Mouse (Mus musculus): Measurements from ENCODE around the gene Tcf7l2. TPM values are rescaled to one million over a fixed set of nuclear protein-coding genes. Genes with fewer than 3 reads are reported as not detected.

Tcf7l2 gene
- polyA plus RNA-seq, 2 experiments = 7.8 to 18.4 TPM

- no peak for TF ChIP-seq CTCF (IDR thresholded peaks at IDR 0.05; ENCODE audit: low read depth)
- TF ChIP-seq EP300 (IDR thresholded peaks at IDR 0.05; ENCODE audit: low read depth) = no peak
- H3K27me3 ChIP-seq (ENCODE audit: control insufficient read depth, insufficient read depth, low read length) = no peaks in the 10 kb centered on the region
- H3K27ac ChIP-seq = no peak overlapping the region
- H3K4me3 ChIP-seq (ENCODE audit: insufficient read depth in 1 of 2, low read depth in 2 of 2, low read length in 2 of 2) = no peak overlapping the region
- no peaks in the 10 kb centered on the region; a peak in 1 of 4 replicates for H3K4me1 ChIP-seq (replicated peaks; ENCODE audit: control insufficient read depth in 2 of 2, insufficient read depth in 2 of 2, low read length in 1 of 2)
- ATAC-seq (ENCODE audit: insufficient read depth) = no peak
- no peak overlapping the region for H3K4me2 ChIP-seq (ENCODE audit: low read depth)
- 56% methylated on average over 6 of the region's 6 CpGs for WGBS (ENCODE audit: insufficient replicate concordance)
- no peaks in the 10 kb centered on the region for H3K36me3 ChIP-seq (replicated peaks; ENCODE audit: control insufficient read depth, insufficient read depth, low read depth)
- DNase-seq (ENCODE audit: low read depth in 3 of 3, low spot score in 3 of 3) = no peak
- H3K9ac ChIP-seq (replicated peaks) = no peak overlapping the region
- H3K9me3 ChIP-seq (ENCODE audit: control insufficient read depth, low read length) = no peaks in the 10 kb centered on the region
These were observed 15.8 kb downstream of the Tcf7l2 start for GRCm38 (mm10) chr19:55757403-55757802.

- Histone ChIP-seq H3K4me3 (ENCODE audit: insufficient read depth in 1 of 2, low read depth in 2 of 2, low read length in 2 of 2) (no peak overlapping the region), H3K4me1 (replicated peaks; ENCODE audit: control insufficient read depth in 2 of 2, insufficient read depth in 2 of 2, low read length in 1 of 2) (no peaks in the 10 kb centered on the region; a peak in 1 of 4 replicates), H3K27ac (no peak overlapping the region), H3K27me3 (ENCODE audit: control insufficient read depth, insufficient read depth, low read length) (no peaks in the 10 kb centered on the region), H3K4me2 (ENCODE audit: low read depth) (no peak overlapping the region), H3K36me3 (replicated peaks; ENCODE audit: control insufficient read depth, insufficient read depth, low read depth) (no peaks in the 10 kb centered on the region), H3K9me3 (ENCODE audit: control insufficient read depth, low read length) (no peaks in the 10 kb centered on the region), H3K9ac (replicated peaks) (no peak overlapping the region)
- TF ChIP-seq EP300 (IDR thresholded peaks at IDR 0.05; ENCODE audit: low read depth) = no peak
- no peak for TF ChIP-seq CTCF (IDR thresholded peaks at IDR 0.05; ENCODE audit: low read depth)
- DNase-seq (ENCODE audit: low read depth in 3 of 3, low spot score in 3 of 3) (no peak), ATAC-seq (ENCODE audit: insufficient read depth) (no peak)
These were observed 16.5 kb downstream of the Tcf7l2 start for GRCm38 (mm10) chr19:55758158-55758557.

GRCm38 (mm10) chr19:55759006-55759405 lies 17.4 kb downstream of the Tcf7l2 start:
- 72% methylated on average over 9 of the region's 9 CpGs for WGBS (ENCODE audit: insufficient replicate concordance)
- Histone ChIP-seq H3K9me3 (ENCODE audit: control insufficient read depth, low read length) (no peaks in the 10 kb centered on the region), H3K9ac (replicated peaks) (no peak overlapping the region), H3K4me3 (ENCODE audit: insufficient read depth in 1 of 2, low read depth in 2 of 2, low read length in 2 of 2) (no peak overlapping the region), H3K4me1 (replicated peaks; ENCODE audit: control insufficient read depth in 2 of 2, insufficient read depth in 2 of 2, low read length in 1 of 2) (no peaks in the 10 kb centered on the region; a peak in 1 of 4 replicates), H3K27ac (no peak overlapping the region), H3K27me3 (ENCODE audit: control insufficient read depth, insufficient read depth, low read length) (no peaks in the 10 kb centered on the region), H3K36me3 (replicated peaks; ENCODE audit: control insufficient read depth, insufficient read depth, low read depth) (no peaks in the 10 kb centered on the region), H3K4me2 (ENCODE audit: low read depth) (no peak overlapping the region)
- no peak for TF ChIP-seq EP300 (IDR thresholded peaks at IDR 0.05; ENCODE audit: low read depth)
- no peak for TF ChIP-seq CTCF (IDR thresholded peaks at IDR 0.05; ENCODE audit: low read depth)
- no peak for ATAC-seq (ENCODE audit: insufficient read depth)
- no peak for DNase-seq (ENCODE audit: low read depth in 3 of 3, low spot score in 3 of 3)

GRCm38 (mm10) chr19:55761086-55761485 lies 19.5 kb downstream of the Tcf7l2 start:
- Histone ChIP-seq H3K4me2 (ENCODE audit: low read depth) (no peak overlapping the region), H3K9ac (replicated peaks) (no peak overlapping the region), H3K27ac (no peak overlapping the region), H3K36me3 (replicated peaks; ENCODE audit: control insufficient read depth, insufficient read depth, low read depth) (no peaks in the 10 kb centered on the region), H3K9me3 (ENCODE audit: control insufficient read depth, low read length) (no peaks in the 10 kb centered on the region), H3K4me3 (ENCODE audit: insufficient read depth in 1 of 2, low read depth in 2 of 2, low read length in 2 of 2) (no peak overlapping the region), H3K27me3 (ENCODE audit: control insufficient read depth, insufficient read depth, low read length) (no peaks in the 10 kb centered on the region), H3K4me1 (replicated peaks; ENCODE audit: control insufficient read depth in 2 of 2, insufficient read depth in 2 of 2, low read length in 1 of 2) (no peaks in the 10 kb centered on the region; a peak in 1 of 4 replicates)
- DNase-seq (ENCODE audit: low read depth in 3 of 3, low spot score in 3 of 3) = no peak
- no peak for TF ChIP-seq EP300 (IDR thresholded peaks at IDR 0.05; ENCODE audit: low read depth)
- no peak for TF ChIP-seq CTCF (IDR thresholded peaks at IDR 0.05; ENCODE audit: low read depth)
- ATAC-seq (ENCODE audit: insufficient read depth) = no peak
- WGBS (ENCODE audit: insufficient replicate concordance) = 52% methylated on average over 5 of the region's 5 CpGs

GRCm38 (mm10) chr19:55762187-55762586 lies 20.6 kb downstream of the Tcf7l2 start:
- no peak for TF ChIP-seq CTCF (IDR thresholded peaks at IDR 0.05; ENCODE audit: low read depth)
- TF ChIP-seq EP300 (IDR thresholded peaks at IDR 0.05; ENCODE audit: low read depth) = no peak
- H3K4me1 ChIP-seq (replicated peaks; ENCODE audit: control insufficient read depth in 2 of 2, insufficient read depth in 2 of 2, low read length in 1 of 2) = peaks cover 0 to 2% of the 10 kb centered on the region in 2 experiments; a peak in 1 of 4 replicates
- no peaks in the 10 kb centered on the region for H3K9me3 ChIP-seq (ENCODE audit: control insufficient read depth, low read length)
- no peak overlapping the region for H3K27ac ChIP-seq
- ATAC-seq (ENCODE audit: insufficient read depth) (no peak), DNase-seq (ENCODE audit: low read depth in 3 of 3, low spot score in 3 of 3) (no peak)
- no peak overlapping the region for H3K4me2 ChIP-seq (ENCODE audit: low read depth)
- no peaks in the 10 kb centered on the region for H3K27me3 ChIP-seq (ENCODE audit: control insufficient read depth, insufficient read depth, low read length)
- no peaks in the 10 kb centered on the region for H3K36me3 ChIP-seq (replicated peaks; ENCODE audit: control insufficient read depth, insufficient read depth, low read depth)
- no peak overlapping the region for H3K9ac ChIP-seq (replicated peaks)
- H3K4me3 ChIP-seq (ENCODE audit: insufficient read depth in 1 of 2, low read depth in 2 of 2, low read length in 2 of 2) = no peak overlapping the region
- 65% methylated on average over 3 of the region's 3 CpGs for WGBS (ENCODE audit: insufficient replicate concordance)

All from liver, embryonic 14.5 days (tissue).